Mouse (Mus musculus): ENCODE results near the gene Cul9. TPM values are rescaled to one million over a fixed set of nuclear protein-coding genes. Genes with fewer than 3 reads are reported as not detected.

Cul9 gene
- polyA plus RNA-seq, 1 experiment from 2014 or later = 15.3 TPM

- peaks cover 73% of the 10 kb centered on the region for H3K27me3 ChIP-seq (replicated peaks)
- WGBS = 35% methylated on average over 3 of the region's 3 CpGs
- H3K9me3 ChIP-seq = no peaks in the 10 kb centered on the region
- H3K4me2 ChIP-seq (replicated peaks) = no peak overlapping the region
- H3K9ac ChIP-seq = no peak overlapping the region
- no peak overlapping the region for H3K4me3 ChIP-seq
- H3K27ac ChIP-seq = no peak overlapping the region
- no peak for ATAC-seq (ENCODE audit: low FRiP score, low read depth)
- H3K4me1 ChIP-seq = peaks cover 36% of the 10 kb centered on the region
- peaks cover 14% of the 10 kb centered on the region; the same call in 1 of the 2 replicates for H3K36me3 ChIP-seq
These were observed 87.7 kb downstream of the Cul9 start for GRCm38 (mm10) chr17:46458439-46458838.

DNA sequence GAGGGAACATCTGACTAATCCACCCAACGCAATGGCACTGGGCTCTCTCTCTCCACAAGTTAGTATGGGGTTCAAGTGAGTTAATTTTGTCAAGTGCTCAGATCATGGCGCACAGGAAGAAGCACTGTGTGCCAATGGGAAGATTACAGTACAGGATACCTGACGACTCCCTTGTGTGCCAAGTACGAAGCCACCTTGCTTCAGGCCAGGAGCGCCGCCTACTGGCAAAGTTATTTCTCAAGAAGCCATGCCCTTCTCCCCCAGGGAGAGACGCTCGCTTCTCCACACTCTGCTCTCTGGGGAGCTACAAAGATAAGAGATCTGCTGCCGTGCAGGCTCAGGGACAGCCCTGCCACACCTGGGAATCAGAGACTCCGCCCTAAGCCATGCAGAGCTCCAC is 88.4 kb downstream of the Cul9 start:
- H3K4me2 ChIP-seq (replicated peaks) = no peak overlapping the region
- H3K27me3 ChIP-seq (replicated peaks) = peaks cover 73% of the 10 kb centered on the region
- H3K27ac ChIP-seq = no peak overlapping the region
- H3K9ac ChIP-seq = no peak overlapping the region
- H3K4me3 ChIP-seq = no peak overlapping the region
- H3K4me1 ChIP-seq = peaks cover 42% of the 10 kb centered on the region
- H3K9me3 ChIP-seq = no peaks in the 10 kb centered on the region
- WGBS = 10% methylated on average over 10 of the region's 10 CpGs
- no peak for ATAC-seq (ENCODE audit: low FRiP score, low read depth)
- H3K36me3 ChIP-seq = peaks cover 14% of the 10 kb centered on the region; the same call in 1 of the 2 replicates

- peak; percentile 49 for ATAC-seq (ENCODE audit: low FRiP score, low read depth)
- H3K4me2 ChIP-seq (replicated peaks) = peak overlapping the region; percentile 72
- H3K4me3 ChIP-seq = peak overlapping the region; percentile 29
- peaks cover 8% of the 10 kb centered on the region; the same call in 1 of the 2 replicates for H3K36me3 ChIP-seq
- peak overlapping the region; percentile 56 for H3K9ac ChIP-seq
- H3K27ac ChIP-seq = no peak overlapping the region
- peaks cover 51% of the 10 kb centered on the region for H3K27me3 ChIP-seq (replicated peaks)
- no peaks in the 10 kb centered on the region for H3K9me3 ChIP-seq
- under 1% methylated on average over 33 of the region's 33 CpGs for whole genome bisulfite sequencing
- H3K4me1 ChIP-seq = peaks cover 39% of the 10 kb centered on the region
These were observed 91.0 kb downstream of the Cul9 start for GRCm38 (mm10) chr17:46455110-46455691.

GRCm38 (mm10) chr17:46454539-46454938 is 91.6 kb downstream of the Cul9 start:
- Histone ChIP-seq H3K4me1 (peaks cover 39% of the 10 kb centered on the region), H3K9ac (peak overlapping the region; percentile 56; the same call in 1 of the 2 replicates), H3K36me3 (peaks cover 4% of the 10 kb centered on the region; the same call in 1 of the 2 replicates), H3K27ac (no peak overlapping the region), H3K4me2 (replicated peaks) (peak overlapping the region; percentile 72), H3K4me3 (peak overlapping the region; percentile 29), H3K9me3 (no peaks in the 10 kb centered on the region), H3K27me3 (replicated peaks) (peaks cover 46% of the 10 kb centered on the region)
- peak; percentile 30; the same call in 1 of the 2 replicates for ATAC-seq (ENCODE audit: low FRiP score, low read depth)
- WGBS = 3% methylated on average over 9 of the region's 9 CpGs

DNA sequence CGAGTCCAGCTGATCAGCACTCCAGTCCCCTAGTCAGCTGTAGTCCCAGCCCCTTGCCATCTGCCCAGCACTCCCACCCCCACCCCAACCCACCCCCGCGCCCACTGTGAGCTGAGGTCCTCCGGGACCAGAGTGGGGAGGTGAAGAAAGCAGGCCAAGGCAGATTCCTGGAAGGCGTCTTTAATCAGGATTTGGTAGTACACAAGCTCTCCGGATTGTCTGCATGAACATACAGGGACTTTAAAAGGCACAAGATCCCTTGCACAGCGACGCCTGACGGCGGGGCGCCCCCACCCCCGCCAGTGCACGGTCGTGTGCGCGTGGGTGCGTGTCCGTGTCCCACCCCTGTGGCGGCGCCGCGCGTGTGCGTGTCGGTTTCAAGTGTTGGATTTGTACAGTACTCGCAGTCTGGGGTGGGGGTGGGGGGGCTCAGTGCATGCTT is 92.2 kb downstream of the Cul9 start:
- ATAC-seq (ENCODE audit: low FRiP score, low read depth) = peak; percentile 44; the same call in 1 of the 2 replicates
- Histone ChIP-seq H3K4me2 (replicated peaks) (peak overlapping the region; percentile 72), H3K27me3 (replicated peaks) (peaks cover 41% of the 10 kb centered on the region), H3K9me3 (no peaks in the 10 kb centered on the region), H3K27ac (peak overlapping the region; percentile 37; the same call in 1 of the 2 replicates), H3K4me3 (peak overlapping the region; percentile 20), H3K36me3 (peaks cover 3% of the 10 kb centered on the region; the same call in 1 of the 2 replicates), H3K9ac (peak overlapping the region; percentile 56; the same call in 1 of the 2 replicates), H3K4me1 (peaks cover 39% of the 10 kb centered on the region)
- 2% methylated on average over 26 of the region's 26 CpGs for WGBS

GRCm38 (mm10) chr17:46453302-46453948 is 92.8 kb downstream of the Cul9 start:
- Histone ChIP-seq H3K4me1 (peaks cover 39% of the 10 kb centered on the region), H3K9ac (peak overlapping the region; percentile 56), H3K27ac (no peak overlapping the region), H3K36me3 (peaks cover 3% of the 10 kb centered on the region; the same call in 1 of the 2 replicates), H3K27me3 (replicated peaks) (peaks cover 37% of the 10 kb centered on the region), H3K4me3 (0 out of 2 replicates have a peak overlapping the region, but pooled peaks have one; percentile 20), H3K4me2 (replicated peaks) (peak overlapping the region; percentile 72), H3K9me3 (no peaks in the 10 kb centered on the region)
- WGBS = 4% methylated on average over 13 of the region's 13 CpGs
- ATAC-seq (ENCODE audit: low FRiP score, low read depth) = peak; percentile 5; the same call in 1 of the 2 replicates

- Histone ChIP-seq H3K27me3 (replicated peaks) (peaks cover 33% of the 10 kb centered on the region), H3K4me2 (replicated peaks) (peak overlapping the region; percentile 72), H3K4me1 (peaks cover 39% of the 10 kb centered on the region), H3K27ac (no peak overlapping the region), H3K36me3 (peaks cover 3% of the 10 kb centered on the region; the same call in 1 of the 2 replicates), H3K4me3 (peak overlapping the region; percentile 3; the same call in 1 of the 2 replicates), H3K9ac (no peak overlapping the region), H3K9me3 (no peaks in the 10 kb centered on the region)
- ATAC-seq (ENCODE audit: low FRiP score, low read depth) = no peak
- 26% methylated on average over 5 of the region's 5 CpGs for WGBS
These were observed 93.5 kb downstream of the Cul9 start for GRCm38 (mm10) chr17:46452683-46453082.

Small RNA genes within 50 kb of the gene (microRNA-seq; reads per million reads assigned to microRNA genes)
- gene Mir6976 = not detected

Other genes starting within 250 kb of the Cul9 start
- 3.4 and 3.9 TPM in 2 replicates for gene Dlk2, start 249.0 kb downstream of the Cul9 start, polyA plus RNA-seq (2016; fragmentation: Nextera tagmentation; extraction: Ambion mirVana)
- 9.1 and 10.0 TPM in 2 replicates for gene Abcc10, start 218.0 kb downstream of the Cul9 start, polyA plus RNA-seq (2016; fragmentation: Nextera tagmentation; extraction: Ambion mirVana)
- 17.1 and 18.4 TPM in 2 replicates for gene Zfp318, start 162.7 kb downstream of the Cul9 start, polyA plus RNA-seq (2016; fragmentation: Nextera tagmentation; extraction: Ambion mirVana)
- 0.74 and 0.75 TPM in 2 replicates for gene Crip3, start 117.5 kb downstream of the Cul9 start, polyA plus RNA-seq (2016; fragmentation: Nextera tagmentation; extraction: Ambion mirVana)
- not detected in 2 replicates for gene Slc22a7, start 107.9 kb downstream of the Cul9 start, polyA plus RNA-seq (2016; fragmentation: Nextera tagmentation; extraction: Ambion mirVana)
- gene Ttbk1, start 58.7 kb downstream of the Cul9 start, polyA plus RNA-seq (2016; fragmentation: Nextera tagmentation; extraction: Ambion mirVana) = 6.2 and 7.1 TPM in 2 replicates
- 40.5 and 42.3 TPM in 2 replicates for gene Dnph1, start 49.7 kb downstream of the Cul9 start, polyA plus RNA-seq (2016; fragmentation: Nextera tagmentation; extraction: Ambion mirVana)
- gene Srf, start 9.8 kb upstream of the Cul9 start, polyA plus RNA-seq (2016; fragmentation: Nextera tagmentation; extraction: Ambion mirVana) = 5.6 and 8.4 TPM in 2 replicates
- gene Ptk7, start 83.1 kb upstream of the Cul9 start, polyA plus RNA-seq (2016; fragmentation: Nextera tagmentation; extraction: Ambion mirVana) = 68.3 and 69.7 TPM in 2 replicates
- gene Klc4, start 99.6 kb upstream of the Cul9 start, polyA plus RNA-seq (2016; fragmentation: Nextera tagmentation; extraction: Ambion mirVana) = 45.2 and 47.4 TPM in 2 replicates
- gene Mrpl2, start 99.8 kb upstream of the Cul9 start, polyA plus RNA-seq (2016; fragmentation: Nextera tagmentation; extraction: Ambion mirVana) = 76.9 and 86.9 TPM in 2 replicates
- 42.0 and 45.2 TPM in 2 replicates for gene Cul7, start 103.9 kb upstream of the Cul9 start, polyA plus RNA-seq (2016; fragmentation: Nextera tagmentation; extraction: Ambion mirVana)
- 52.1 and 54.1 TPM in 2 replicates for gene Rrp36, start 128.0 kb upstream of the Cul9 start, polyA plus RNA-seq (2016; fragmentation: Nextera tagmentation; extraction: Ambion mirVana)
- gene Mea1, start 132.4 kb upstream of the Cul9 start, polyA plus RNA-seq (2016; fragmentation: Nextera tagmentation; extraction: Ambion mirVana) = 178 and 189 TPM in 2 replicates
- gene Klhdc3, start 134.5 kb upstream of the Cul9 start, polyA plus RNA-seq (2016; fragmentation: Nextera tagmentation; extraction: Ambion mirVana) = 146 and 148 TPM in 2 replicates
- 89.5 and 107 TPM in 2 replicates for gene Ppp2r5d, start 158.7 kb upstream of the Cul9 start, polyA plus RNA-seq (2016; fragmentation: Nextera tagmentation; extraction: Ambion mirVana)
- 35.8 and 36.9 TPM in 2 replicates for gene Pex6, start 165.1 kb upstream of the Cul9 start, polyA plus RNA-seq (2016; fragmentation: Nextera tagmentation; extraction: Ambion mirVana)
- gene Gnmt, start 182.8 kb upstream of the Cul9 start, polyA plus RNA-seq (2016; fragmentation: Nextera tagmentation; extraction: Ambion mirVana) = 0.43 and 0.49 TPM in 2 replicates
- 58.4 and 62.0 TPM in 2 replicates for gene Cnpy3, start 205.8 kb upstream of the Cul9 start, polyA plus RNA-seq (2016; fragmentation: Nextera tagmentation; extraction: Ambion mirVana)
- gene Ptcra, start 217.3 kb upstream of the Cul9 start, polyA plus RNA-seq (2016; fragmentation: Nextera tagmentation; extraction: Ambion mirVana) = 0.41 and 0.65 TPM in 2 replicates
- 34.9 and 46.6 TPM in 2 replicates for gene 2310039H08Rik, start 226.2 kb upstream of the Cul9 start, polyA plus RNA-seq (2016; fragmentation: Nextera tagmentation; extraction: Ambion mirVana)
- 125 and 139 TPM in 2 replicates for gene Rpl7l1, start 236.3 kb upstream of the Cul9 start, polyA plus RNA-seq (2016; fragmentation: Nextera tagmentation; extraction: Ambion mirVana)